Mouse (Mus musculus): ENCODE data around the gene Gm49358.

The Gm49358 gene

GRCm38 (mm10) chr10:86778398-86779116 is 14.8 kb downstream of the Gm49358 start, which contains the start of gene Nt5dc3:
Gene Nt5dc3, plus strand, starts transcription at chr10:86779005.
- peak; percentile 98 to 99 for DNase-seq

GRCm38 (mm10) chr10:86779117-86779755 is 15.5 kb downstream of the Gm49358 start:
- DNase-seq = peak; percentile 35 to 38

DNA sequence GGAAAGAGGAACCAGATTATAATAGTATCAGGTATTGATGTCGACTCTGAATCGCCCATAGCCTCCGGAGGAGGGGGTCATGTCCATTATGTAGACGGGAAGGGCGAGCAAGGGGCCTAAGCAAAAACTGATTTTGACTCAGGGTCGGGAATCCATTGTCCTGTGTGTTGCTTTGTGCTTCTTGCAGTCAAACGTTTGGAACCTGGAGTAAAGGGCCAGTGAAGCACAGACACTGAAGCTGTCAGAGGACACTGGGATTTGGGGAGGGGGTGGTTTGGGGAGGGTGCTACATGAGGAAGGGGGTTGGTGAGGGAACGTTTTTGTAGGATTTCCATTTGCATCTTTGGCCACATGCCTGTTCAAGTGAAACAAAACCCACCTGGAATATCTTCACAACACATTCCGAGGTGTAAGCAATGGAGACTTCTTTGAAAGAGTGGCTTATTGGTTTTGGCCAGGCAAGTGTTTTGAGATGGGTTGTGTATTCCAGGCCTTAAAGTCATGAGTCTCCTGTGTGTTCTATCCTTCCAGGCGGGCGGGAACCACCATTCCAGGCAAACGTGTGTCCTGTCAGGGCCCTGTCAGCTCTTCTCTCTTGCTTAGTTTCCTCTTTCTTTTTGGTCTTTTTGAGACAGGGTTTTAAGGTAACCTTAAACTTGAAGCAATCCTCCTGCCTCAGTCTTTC is 16.2 kb downstream of the Gm49358 start:
- no peak for DNase-seq

DNA sequence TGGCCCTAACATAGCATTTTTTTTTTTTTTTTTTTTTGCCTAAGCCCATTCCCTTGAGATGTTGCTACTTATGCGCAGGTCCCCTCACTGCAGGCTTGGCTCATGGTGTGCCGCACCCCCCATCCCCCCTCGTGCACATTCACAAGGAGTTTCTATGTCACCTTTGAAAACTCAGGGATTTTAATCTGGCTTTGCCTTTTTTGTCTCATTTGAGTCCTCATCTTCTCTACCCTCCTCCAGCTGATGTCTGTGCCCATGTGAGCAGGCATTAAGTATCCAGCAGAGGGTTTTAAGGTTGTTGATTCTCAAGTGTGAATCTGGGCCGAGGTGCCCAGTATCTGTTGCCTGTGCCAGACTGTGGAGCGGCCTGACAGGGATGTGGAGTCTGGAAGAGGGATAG is 17.9 kb downstream of the Gm49358 start:
- no peak for DNase-seq

- DNase-seq = no peak
These were observed 18.9 kb downstream of the Gm49358 start for GRCm38 (mm10) chr10:86782656-86783055.

DNA sequence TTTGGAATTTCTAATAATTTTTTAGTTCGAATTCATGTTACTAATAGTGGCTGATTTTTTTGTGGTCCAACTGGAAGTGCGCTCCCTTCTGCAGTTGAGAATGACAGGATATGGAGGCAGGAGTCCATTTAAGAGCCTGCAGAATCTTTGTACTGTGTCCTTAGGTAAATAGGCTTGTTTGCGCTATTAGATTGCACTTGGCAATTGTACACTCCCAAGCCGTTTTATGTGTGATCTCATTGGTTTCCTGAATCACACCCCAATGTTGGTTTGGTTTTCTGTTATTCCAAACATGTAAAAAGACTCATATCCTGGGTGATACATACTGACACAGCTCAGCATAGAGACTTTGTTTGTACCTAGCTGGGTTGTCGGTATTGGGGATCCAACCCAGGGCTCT is 19.8 kb downstream of the Gm49358 start:
- DNase-seq = peak in 1 of 2 experiments; percentile 18

DNA sequence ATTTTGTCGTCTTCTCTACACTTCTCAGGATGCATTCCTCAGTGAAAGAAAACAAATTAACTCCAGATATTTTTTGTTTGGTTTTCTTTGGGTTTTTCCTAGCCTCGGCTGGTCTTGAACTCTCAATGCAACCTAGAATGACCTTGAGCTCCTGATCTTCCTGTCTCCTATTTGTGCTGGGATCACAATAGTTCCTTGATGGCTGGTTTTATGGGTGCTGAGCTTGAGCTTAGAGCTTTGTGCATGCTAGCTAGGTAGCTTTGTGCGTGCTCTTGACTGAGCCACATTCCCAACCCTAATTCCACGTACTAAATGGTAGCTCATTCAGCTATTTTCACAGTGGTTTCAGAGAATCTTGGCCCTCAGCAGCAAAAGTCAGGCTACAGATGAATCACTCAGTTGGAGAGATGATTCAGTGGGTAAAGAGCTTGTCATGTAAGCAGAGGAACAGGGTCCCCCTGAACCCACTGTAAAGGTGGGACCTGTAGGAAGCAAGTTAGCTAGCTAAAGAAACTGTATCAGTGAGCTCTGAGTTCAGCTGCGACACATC is 20.4 kb downstream of the Gm49358 start:
- DNase-seq = no peak

DNA sequence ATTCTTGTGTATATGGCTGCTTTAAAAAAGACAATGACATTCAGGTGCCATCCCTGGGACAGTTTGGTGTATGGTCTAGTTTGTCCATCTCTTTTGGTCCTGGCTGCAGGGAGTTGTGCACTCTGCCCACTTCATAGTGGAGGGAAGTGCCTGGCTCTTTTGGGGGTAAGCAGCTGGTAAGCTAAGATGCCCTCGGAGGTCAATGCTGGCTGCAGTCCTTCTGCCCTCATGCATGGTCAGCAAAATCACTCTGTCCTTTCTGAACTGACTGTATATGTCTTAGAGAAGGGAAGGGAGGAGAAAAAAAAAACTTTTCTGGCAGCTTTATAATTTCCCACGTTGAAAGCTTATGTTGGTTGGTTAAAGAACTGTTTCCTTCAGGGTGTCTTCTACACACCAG is 21.6 kb downstream of the Gm49358 start:
- DNase-seq = no peak

GRCm38 (mm10) chr10:86786083-86786482 is 22.3 kb downstream of the Gm49358 start:
- DNase-seq = no peak

DNA sequence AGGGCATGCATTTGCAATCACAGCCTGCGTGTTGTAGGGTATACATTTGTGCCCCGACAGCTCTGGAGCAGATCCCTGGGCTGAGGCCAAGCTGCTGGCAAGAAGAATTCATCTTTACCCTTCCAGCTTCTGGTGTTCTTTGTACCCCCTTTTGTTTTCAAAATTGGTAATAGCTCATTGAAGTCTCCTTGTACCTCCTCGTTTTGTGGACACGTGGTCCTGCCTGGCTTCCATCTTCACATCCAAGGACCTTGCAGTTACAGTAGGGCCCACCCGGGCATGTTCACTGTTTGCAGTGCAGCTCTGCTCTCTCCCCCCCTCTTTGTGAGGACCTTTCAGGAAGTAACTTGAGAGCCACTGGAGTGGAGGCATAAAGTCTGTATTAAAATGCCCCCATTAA is 24.4 kb downstream of the Gm49358 start:
- DNase-seq = no peak

DNA sequence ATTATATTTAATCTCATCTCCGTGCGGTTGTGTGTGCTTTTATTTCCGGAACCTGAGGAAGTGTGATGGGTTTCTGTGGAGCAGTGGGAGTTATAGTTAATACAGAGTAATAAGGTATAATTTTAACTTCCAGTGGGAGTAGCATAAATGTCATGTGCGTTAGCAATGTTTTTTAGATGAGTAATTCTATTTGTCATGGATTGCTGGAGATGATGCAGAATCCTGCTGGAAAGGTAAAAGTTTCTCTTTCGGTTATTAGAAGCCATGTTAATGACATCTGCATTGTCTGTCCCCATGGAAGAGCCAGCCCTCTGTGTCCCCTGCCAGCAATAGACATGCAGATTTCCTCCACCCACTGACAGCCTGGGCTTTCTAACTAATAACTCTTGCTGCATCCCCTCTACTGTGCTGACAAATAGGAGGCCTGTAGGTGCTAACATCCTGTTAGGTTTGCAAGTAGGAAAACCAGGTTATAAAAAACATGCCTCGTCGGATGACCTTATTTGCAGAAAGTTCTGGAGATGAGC is 25.4 kb downstream of the Gm49358 start:
- no peak for DNase-seq

- DNase-seq = no peak
These were observed 27.9 kb downstream of the Gm49358 start for GRCm38 (mm10) chr10:86791507-86792184.

- DNase-seq = peak; percentile 39 to 53
These were observed 29.8 kb downstream of the Gm49358 start for GRCm38 (mm10) chr10:86793509-86793951.

DNA sequence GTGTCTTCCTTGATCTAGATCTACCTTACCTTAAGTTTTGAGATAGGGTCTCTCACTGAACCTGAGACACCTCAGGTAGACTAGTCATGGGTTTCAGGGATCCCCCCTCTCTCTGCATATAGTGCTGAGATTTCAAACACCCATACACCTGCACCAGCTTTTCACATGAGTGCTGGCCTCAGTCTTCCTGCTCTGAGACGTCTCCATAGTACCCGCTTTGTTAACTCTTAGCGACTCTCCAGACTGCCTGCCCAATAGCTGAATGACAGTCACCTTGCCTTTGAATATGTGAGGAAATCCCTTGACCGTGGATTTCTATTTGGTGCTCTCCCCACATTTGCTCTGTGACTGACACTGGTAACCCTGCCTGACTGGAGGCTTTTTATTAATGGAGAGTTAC is 30.4 kb downstream of the Gm49358 start:
- DNase-seq = no peak

DNA sequence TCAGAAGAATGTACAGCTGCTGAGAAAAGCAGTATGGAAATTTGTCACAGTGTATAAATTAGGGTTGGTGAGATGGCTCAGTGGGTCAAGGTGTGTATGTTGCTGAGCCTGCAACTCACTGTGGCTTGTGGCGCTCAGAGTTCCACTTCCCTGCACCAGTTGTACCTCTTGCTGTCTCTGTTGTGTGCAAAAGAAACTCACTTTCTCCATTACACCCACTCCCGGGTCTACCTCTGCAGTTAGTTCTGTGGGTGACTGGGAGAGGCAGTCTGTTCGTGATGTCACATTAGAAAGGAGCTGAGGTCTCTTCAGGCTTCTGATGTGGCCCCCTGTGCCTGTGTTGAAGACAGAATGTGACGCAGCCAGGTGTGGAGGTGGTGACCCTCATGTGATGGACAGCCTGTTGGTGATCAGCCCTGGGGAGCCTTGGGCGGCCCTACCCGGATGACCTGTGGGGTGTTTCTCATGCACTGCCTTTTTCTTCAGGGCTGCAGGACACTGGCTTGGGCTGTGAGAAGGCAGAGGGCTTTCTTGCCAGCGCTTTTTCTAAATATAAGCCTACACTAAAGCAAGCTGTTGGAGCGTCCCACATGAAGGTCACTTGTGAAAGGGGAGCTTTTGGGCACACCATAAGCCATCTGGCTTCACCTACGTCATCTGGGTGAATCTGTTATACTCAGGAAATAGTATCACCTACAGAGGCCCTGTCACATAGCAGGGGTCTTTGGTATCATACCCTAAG is 31.2 kb downstream of the Gm49358 start:
- DNase-seq = no peak

DNA sequence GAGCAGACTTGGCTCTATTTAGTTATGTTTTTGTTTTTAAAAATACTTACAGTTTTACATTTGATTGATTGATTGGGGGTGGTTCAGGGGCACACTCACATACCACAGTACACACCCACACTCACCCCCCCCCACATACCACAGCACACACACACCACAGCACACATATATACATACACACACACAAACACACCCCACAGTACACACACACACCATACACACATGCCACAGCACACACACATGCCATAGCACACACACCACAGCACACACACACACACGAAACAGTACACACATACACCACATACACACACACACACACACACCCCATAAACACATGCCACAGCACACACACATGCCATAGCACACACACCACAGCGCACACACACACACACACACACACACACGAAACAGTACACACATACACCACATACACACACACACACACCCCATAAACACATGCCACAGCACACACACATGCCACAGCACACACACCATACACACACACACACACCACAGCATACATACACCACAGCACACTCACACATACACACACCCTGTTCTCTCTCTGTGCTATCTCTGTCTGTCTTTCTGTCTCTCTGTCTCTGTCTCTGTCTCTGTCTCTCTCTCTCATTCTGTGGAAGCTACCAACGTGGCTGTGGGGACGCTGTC is 32.4 kb downstream of the Gm49358 start:
- no peak for DNase-seq

- no peak for DNase-seq
These were observed 43.6 kb downstream of the Gm49358 start for GRCm38 (mm10) chr10:86807362-86807761.

GRCm38 (mm10) chr10:86808013-86808758 is 44.4 kb downstream of the Gm49358 start:
- DNase-seq = no peak

DNA sequence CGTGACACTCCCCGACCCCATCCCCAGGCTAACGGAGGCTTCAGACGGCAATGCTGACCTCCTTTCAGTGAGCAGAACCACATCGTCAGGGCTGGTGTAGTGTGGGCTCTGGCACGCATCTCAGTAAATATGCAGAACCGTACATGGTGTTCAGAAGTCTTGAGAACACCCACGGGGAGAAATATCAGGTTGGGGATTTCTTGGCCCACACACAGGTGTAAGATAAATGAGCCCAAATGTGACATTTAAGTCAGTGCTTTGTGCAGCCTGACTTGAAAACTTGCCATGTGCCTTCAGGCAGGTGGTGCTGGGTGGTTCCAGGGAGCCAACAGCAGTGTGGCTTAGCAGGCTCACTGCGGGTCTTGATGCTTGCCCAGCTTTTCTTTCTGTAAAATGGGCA is 46.2 kb downstream of the Gm49358 start:
- no peak for DNase-seq

DNA sequence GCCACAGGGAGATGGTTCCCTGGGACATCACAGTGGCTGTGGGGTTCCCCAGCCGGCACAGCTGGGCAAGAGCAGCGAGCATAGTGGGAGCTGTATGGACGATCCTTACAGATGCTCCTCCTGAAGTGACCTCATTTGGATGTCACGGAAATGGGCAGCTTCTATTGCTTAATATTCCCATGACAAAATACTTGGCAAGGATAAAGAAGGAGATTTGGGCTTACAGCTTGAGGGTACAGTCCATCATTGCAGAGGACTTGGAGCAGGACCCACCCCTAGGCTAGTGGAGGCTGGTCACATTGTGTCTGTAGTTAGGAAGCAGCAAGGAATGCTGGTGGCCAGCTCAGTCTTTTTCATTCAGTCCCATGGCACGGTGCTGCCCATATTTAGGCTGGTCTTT is 46.8 kb downstream of the Gm49358 start:
- no peak for DNase-seq
